Mouse (Mus musculus) left cerebral cortex, postnatal 4 days (tissue): ENCODE measurements at regions not wholly inside any gene's neighbourhood (a gene's known extent, or its start where the extent isn't known, plus 50 kb on each side); places are given as distances from the start of the nearest gene placed in this dataset.
A peak's percentile ranks its signal among the peaks of the same experiment; 100 is the strongest.
"Not testable (repeated sequence)": the region's sequence is repeated elsewhere in the genome, so short reads cannot be mapped to it uniquely, and the experiment has no call there.

Experiments
- DNase-seq: peaks from one replicate; pipeline ENCODE4 v3.0.0-alpha.2; 2022
- intact Hi-C: fragments of 180-260 bp; cut with DNase I; formaldehyde crosslinking; loops from one replicate; pipeline ENCODE4 v1.15.1; 2025

GRCm38 (mm10) chr11:71285193-71285592 lies 54.7 kb upstream of the Nlrp1b start:
- intact Hi-C loops: no loop called here
- DNase-seq: no peak

DNA sequence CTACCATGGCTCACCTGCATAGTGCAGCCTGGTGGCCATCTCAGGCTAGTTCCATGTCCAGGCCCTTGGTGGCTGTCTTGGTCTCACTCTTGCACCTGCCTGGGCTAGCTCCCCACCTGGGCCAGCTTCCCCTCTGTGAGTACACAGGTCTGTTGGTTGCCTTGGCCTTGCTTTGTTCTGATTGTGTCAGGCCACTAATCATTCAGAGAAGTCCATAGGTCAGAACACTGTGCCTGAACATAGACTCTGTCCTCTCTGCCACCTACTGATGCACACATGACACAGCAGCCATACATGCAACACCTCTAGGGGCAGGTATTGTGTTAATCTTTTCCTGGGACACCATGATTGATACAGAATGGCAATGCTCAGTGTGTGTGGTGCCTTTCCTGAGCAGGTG lies 57.7 kb upstream of the Nlrp1b start:
- intact Hi-C loops: loop anchor here (2.0 kb wide), 1 partner anchor 57 kb away; the partner anchor contains the start of gene Nlrp1b
- DNase-seq: not testable (repeated sequence)

DNA sequence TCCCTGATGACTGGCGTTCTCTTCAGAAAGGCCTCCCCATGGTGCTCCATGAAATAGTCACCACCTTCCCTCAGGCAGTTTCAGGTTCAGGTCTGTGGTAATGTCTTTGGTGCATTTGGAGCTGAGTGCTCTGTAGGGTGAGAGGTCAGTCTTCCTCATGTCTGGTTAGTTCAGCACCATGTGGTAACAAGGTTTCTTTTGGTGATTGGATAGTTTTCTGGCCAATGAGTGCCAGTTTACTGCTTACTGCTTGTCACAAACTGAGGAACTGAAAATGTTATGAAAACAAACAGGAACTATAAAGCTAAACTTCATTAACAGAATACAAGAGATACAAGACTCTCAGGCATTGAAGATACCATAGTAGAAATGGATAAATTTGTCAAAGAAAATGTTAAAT lies 59.0 kb upstream of the Nlrp1b start:
- DNase-seq: no peak
- intact Hi-C loops: loop anchor here (2.0 kb wide), 1 partner anchor 59 kb away; the partner anchor contains the start of gene Nlrp1b

- DNase-seq: no peak
- intact Hi-C loops: no loop called here
These were observed 68.9 kb upstream of the Nlrp1b start for GRCm38 (mm10) chr11:71299479-71299878.

GRCm38 (mm10) chr11:71323439-71323838 lies 92.9 kb upstream of the Nlrp1b start:
- DNase-seq: no peak
- intact Hi-C loops: no loop called here

- no peak for DNase-seq
- intact Hi-C loops: loop anchor here (5.0 kb wide), 1 partner anchor 1090 kb away; no protein-coding TSS in a partner anchor
These were observed 106.9 kb upstream of the Nlrp1b start for GRCm38 (mm10) chr11:71337428-71337827.

GRCm38 (mm10) chr11:71346024-71346423 lies 115.5 kb upstream of the Nlrp1b start:
- DNase-seq: peak; percentile 76
- intact Hi-C loops: loop anchor here (2.0 to 5.0 kb wide), 2 partner anchors 406 to 693 kb away; no protein-coding TSS in a partner anchor

DNA sequence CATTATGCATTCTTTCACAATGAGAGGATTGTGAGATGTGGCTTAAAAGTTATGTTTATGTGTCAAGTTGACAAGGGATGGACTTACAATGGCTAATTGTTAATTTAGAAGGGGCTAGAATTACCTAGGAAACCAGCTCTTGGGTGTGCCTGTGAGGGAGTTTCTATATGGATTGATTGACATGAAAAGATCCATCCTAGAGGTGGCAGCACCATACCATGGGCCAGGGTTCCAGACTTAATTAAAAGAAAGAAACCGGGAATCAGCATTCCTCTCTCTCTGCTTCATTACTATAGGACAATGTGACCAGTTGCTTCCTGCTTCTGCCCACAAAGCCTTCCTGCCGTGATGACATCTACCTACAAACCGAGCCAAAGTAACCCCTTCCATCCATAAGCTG lies 126.6 kb upstream of the Nlrp1b start:
- DNase-seq: no peak
- intact Hi-C loops: no loop called here

GRCm38 (mm10) chr11:71360856-71361255 lies 130.3 kb upstream of the Nlrp1b start:
- intact Hi-C loops: no loop called here
- DNase-seq: no peak

DNA sequence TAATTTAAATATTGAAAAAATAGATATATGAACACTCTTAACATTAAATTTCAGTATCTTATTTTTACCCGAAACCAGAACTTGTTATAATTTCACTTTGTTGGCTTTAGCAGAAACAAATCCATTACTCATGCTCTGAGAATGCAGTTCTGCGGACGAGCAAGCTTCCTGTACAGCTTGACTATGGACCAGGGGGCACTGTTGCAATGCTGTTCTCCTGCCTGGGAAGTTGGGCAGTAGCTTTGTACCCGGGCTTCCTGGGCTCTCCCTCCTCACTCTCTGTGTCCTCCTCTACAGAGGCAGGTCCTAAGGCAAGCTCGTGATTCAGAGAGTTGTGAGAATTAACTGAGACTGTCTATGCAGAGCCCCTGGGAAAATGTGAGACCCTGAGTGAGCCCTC lies 141.3 kb upstream of the Nlrp1b start:
- no peak for DNase-seq
- intact Hi-C loops: no loop called here

DNA sequence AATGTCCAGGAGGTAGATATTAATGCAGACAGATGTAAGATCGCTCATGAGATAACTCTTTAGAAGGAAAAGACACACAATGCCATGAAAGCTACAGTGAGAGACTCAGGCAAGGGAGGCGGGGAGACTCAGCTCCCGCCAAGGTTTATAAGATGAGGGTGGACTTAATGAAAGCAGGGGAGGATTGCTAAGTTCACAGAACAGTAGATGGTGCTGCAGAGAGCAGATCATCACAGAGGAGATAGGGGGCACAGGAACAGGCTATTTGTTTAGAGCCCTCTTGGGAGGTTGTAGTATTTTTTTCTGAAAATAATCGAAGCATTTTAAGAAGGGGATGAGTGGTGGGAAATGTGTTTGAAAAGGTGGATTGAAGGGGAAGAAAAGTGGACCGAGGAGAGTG lies 144.6 kb upstream of the Nlrp1b start:
- intact Hi-C loops: no loop called here
- no peak for DNase-seq

DNA sequence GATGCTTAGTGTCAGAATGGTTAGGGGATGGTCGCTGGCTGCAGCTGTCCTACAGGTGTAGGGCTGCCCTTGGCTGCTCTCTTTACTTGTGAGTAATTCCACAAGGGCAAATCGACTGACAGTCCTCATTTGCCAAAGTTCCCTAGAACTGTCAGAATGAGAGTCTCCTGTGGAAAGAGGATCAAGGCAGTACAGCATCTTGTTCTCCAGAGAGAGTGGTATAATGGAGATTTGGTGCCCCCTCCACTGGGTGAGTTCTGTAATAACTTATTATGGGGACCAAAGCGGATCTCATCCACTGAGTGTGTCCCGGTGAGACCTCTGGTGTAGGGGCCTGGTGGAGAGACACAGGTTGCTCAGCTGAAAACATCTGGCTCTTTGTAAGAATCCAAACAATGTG lies 157.9 kb upstream of the Nlrp1b start:
- intact Hi-C loops: no loop called here

GRCm38 (mm10) chr11:71389659-71390058 lies 159.1 kb upstream of the Nlrp1b start:
- peak; percentile 81 for DNase-seq
- intact Hi-C loops: no loop called here

More for the DNA sequence above, 157.9 kb upstream of the Nlrp1b start:
- no peak for DNase-seq

GRCm38 (mm10) chr11:71390151-71390550 lies 159.6 kb upstream of the Nlrp1b start:
- DNase-seq: peak; percentile 17
- intact Hi-C loops: no loop called here

GRCm38 (mm10) chr11:71390616-71391015 lies 160.1 kb upstream of the Nlrp1b start:
- intact Hi-C loops: no loop called here
- DNase-seq: no peak

GRCm38 (mm10) chr11:71393406-71393805 lies 162.9 kb upstream of the Nlrp1b start:
- peak; percentile 27 for DNase-seq
- intact Hi-C loops: no loop called here

GRCm38 (mm10) chr11:71395023-71395422 lies 164.5 kb upstream of the Nlrp1b start:
- intact Hi-C loops: no loop called here
- no peak for DNase-seq

- intact Hi-C loops: no loop called here
These were observed 165.1 kb upstream of the Nlrp1b start for GRCm38 (mm10) chr11:71395631-71396030.

DNA sequence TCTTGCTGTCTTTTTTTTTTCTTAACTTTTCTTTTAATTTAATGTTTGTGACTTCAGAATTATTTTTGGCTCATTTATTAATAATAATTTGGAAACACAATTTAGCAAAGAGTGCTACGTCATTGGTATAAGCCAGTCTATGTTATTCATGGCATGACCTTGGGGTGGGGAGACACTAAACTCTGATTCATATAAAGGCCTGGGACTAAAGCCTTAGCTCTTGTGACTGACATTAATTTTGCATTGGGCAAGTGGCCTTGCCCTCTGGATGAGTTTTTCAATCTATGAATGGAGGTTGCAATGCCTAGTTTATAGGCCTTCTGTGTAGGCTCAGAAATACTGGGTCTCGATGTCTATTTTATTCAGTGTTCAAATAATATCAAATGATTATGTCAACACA lies 169.8 kb upstream of the Nlrp1b start:
- intact Hi-C loops: no loop called here
- no peak for DNase-seq

More at GRCm38 (mm10) chr11:71395631-71396030, 165.1 kb upstream of the Nlrp1b start:
- DNase-seq: no peak

DNA sequence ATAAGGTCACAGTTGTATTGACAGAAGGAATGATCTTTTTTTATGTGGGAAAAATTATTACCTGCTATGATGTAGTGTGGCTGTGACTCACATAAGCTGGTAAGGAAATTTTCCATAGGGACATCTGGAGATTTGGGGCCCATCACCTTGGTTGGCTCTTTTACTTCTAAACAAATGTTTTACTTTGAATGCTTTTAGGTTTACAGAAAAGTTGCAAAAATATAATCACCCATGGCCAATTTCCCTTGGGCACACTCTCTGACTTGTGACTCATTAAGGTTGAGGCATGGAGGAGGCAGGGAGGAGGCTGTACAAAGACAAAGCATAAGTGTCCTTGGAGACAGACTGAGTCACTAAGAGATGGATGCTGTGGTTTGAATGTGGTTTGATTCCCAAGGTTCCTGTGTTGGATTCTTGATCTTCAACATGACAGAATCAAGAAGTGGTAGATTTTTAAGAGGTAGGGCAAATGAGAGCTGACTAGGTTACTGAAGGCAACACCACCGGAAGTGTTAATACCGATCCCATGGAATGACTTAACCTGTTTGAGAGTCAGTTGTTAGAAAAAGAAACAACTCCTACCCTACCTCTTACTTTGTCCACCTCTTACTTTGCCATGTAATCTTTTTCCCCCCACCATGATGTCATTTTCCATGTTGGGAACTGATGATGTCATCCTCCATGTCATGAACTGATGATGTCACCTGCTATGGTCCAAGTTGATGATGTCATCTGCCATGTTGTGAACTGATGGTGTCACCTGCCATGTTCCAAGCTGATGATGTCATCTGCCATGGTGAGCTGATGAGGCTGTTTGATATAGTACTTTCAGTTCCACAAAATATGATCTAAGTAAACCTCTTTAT lies 171.1 kb upstream of the Nlrp1b start:
- DNase-seq: no peak
- intact Hi-C loops: no loop called here

DNA sequence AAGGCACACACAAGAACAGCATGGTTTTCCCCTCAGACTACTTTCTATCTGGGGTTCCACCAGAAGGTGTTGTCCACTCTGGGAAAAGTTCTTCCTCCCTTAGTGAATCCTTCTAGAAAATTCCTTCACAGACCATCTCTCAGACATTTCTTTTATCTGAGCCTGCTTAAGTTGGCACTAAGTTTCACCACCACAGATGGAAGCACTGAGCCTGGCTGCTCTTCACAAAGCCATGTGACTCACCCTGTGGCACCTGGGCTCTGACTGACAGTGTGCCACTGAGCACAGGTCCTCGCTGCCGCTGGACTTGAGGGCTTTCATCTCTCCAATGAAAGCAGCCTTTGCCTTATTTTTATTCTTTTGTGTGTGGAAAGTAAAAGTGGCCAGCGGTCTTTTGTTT lies 173.8 kb upstream of the Nlrp1b start:
- intact Hi-C loops: no loop called here

DNA sequence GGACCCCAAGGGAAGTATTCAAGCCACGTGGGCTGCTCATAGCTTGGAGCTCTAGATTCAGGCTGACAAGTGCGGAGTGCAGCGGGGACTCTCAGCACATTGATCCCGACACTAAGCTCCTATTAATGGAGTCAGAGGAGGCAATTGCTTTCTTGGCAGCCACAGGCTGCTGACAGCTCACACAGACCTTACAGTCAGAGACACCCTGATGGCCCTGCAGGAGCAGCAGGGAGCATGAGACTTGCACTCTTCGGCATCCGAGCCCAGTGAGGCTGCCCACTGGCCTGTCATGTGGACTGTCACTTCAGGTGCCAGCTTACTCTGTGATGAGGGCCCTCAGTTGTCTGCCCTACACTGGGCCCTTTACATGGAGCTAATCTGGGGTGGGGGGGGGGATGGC lies 176.5 kb upstream of the Nlrp1b start:
- peak; percentile 38 for DNase-seq
- intact Hi-C loops: no loop called here

More for the DNA sequence above, 173.8 kb upstream of the Nlrp1b start:
- no peak for DNase-seq
